Mouse (Mus musculus): ENCODE measurements around the gene Olfr1167. TPM values are rescaled to one million over a fixed set of nuclear protein-coding genes. Genes with fewer than 3 reads are reported as not detected.
"Not testable (repeated sequence)": the region's sequence is repeated elsewhere in the genome, so short reads cannot be mapped to it uniquely, and the experiment has no call there.

The Olfr1167 gene
- not detected in 2 replicates for polyA plus RNA-seq (2012; ENCODE audit: insufficient read depth, low replicate concordance)

DNA sequence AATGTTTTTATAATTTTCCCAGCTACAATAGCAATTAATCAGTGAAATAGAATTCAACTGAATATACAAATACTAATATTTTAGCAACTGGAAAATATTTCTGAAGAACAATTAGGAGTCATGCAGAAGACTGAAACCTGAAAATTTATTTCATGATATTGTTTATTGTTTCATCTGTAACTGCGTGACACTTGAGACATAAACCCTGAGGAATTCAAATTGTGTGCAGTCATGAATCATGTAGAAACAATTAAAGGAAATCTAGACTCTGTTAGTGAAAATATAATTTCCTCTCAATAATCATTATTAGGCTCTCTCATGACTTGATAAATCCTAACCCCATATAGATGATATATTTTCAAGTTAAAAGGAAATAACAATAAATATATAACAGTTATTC, at the start of gene Olfr1167:
TSS of gene Olfr1167 (minus strand) at position 101 of the 400 bp plus-strand sequence.
- H3K36me3 ChIP-seq (replicated peaks; ENCODE audit: low read length); H3K4me3 ChIP-seq (replicated peaks); H3K27me3 ChIP-seq (replicated peaks); H3K4me1 ChIP-seq; H3K9me3 ChIP-seq: not testable (repeated sequence)

DNA sequence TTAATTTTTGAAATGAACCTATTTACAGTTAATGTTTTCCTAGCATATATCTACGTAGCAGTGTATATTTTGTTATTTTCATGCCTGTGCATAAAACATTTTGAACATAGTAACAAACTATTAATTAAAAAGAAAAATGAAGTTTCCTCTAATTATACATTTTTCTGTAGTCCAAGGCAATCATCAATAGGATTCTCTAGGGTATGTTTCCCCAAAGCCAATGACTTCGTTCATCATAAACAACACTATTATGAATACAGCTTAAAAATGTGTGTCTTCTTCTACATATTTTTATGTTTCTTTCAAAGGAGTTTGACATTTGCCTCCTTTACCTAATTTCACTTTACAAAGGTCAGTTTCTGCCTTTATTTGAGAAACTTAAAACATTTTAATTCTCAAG, 26.6 kb upstream of the Olfr1167 start, which contains the start of gene Olfr1168:
TSS of gene Olfr1168 (plus strand) at position 301 of the 400 bp plus-strand sequence.
- Histone ChIP-seq H3K36me3 (replicated peaks; ENCODE audit: low read length) (no peaks in the 10 kb centered on the region), H3K4me1 (no peaks in the 10 kb centered on the region), H3K4me3 (replicated peaks) (no peak within 1 kb of the TSS), H3K27me3 (replicated peaks) (no peaks in the 10 kb centered on the region), H3K9me3 (no peaks in the 10 kb centered on the region)
- no peak for TF ChIP-seq FLI1 (IDR thresholded peaks at IDR 0.05; ENCODE audit: low read length)
- TF ChIP-seq GATA1 (IDR thresholded peaks at IDR 0.05; ENCODE audit: borderline replicate concordance, low read length) = no peak

DNA sequence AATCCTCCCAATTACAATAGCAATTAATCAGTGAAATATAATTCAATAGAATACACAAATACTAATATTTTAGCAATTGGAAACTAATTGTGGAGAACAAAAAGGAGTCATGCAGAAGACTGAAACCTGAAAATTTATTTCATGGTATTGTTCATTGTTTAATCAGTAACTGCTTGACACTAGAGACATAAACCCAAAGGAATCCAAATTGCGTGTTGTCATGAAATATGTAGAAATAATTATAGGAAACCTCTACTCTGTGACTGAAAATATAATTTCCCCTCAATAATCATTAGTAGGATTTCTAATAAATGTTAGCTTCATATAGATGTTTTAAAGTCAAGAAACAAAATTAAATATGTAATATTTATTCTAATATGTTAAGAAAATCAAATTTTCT, 26.8 kb downstream of the Olfr1167 start, which contains the start of gene Olfr1166:
TSS of gene Olfr1166 (minus strand) at position 101 of the 400 bp plus-strand sequence.
- H3K4me1 ChIP-seq = no peaks in the 10 kb centered on the region
- no peaks in the 10 kb centered on the region for H3K27me3 ChIP-seq (replicated peaks)
- no peak within 1 kb of the TSS for H3K4me3 ChIP-seq (replicated peaks)
- H3K9me3 ChIP-seq = no peaks in the 10 kb centered on the region
- TF ChIP-seq GATA1 (IDR thresholded peaks at IDR 0.05; ENCODE audit: borderline replicate concordance, low read length) = no peak
- no peak for TF ChIP-seq FLI1 (IDR thresholded peaks at IDR 0.05; ENCODE audit: low read length)
- no peaks in the 10 kb centered on the region for H3K36me3 ChIP-seq (replicated peaks; ENCODE audit: low read length)

Other genes starting within 250 kb of the Olfr1167 start
- not detected in 2 replicates for gene Olfr1155, start 210.1 kb downstream of the Olfr1167 start, polyA plus RNA-seq (2012; ENCODE audit: insufficient read depth, low replicate concordance)
- gene Olfr1156, start 202.1 kb downstream of the Olfr1167 start, polyA plus RNA-seq (2012; ENCODE audit: insufficient read depth, low replicate concordance) = not detected in 2 replicates
- not detected in 2 replicates for gene Olfr1157, start 186.9 kb downstream of the Olfr1167 start, polyA plus RNA-seq (2012; ENCODE audit: insufficient read depth, low replicate concordance)
- gene Olfr74, start 180.5 kb downstream of the Olfr1167 start, polyA plus RNA-seq (2012; ENCODE audit: insufficient read depth, low replicate concordance) = not detected in 2 replicates
- not detected in 2 replicates for gene Olfr1158, start 165.1 kb downstream of the Olfr1167 start, polyA plus RNA-seq (2012; ENCODE audit: insufficient read depth, low replicate concordance)
- gene Olfr1160, start 146.9 kb downstream of the Olfr1167 start, polyA plus RNA-seq (2012; ENCODE audit: insufficient read depth, low replicate concordance) = not detected in 2 replicates
- not detected in 2 replicates for gene Olfr1161, start 132.4 kb downstream of the Olfr1167 start, polyA plus RNA-seq (2012; ENCODE audit: insufficient read depth, low replicate concordance)
- gene Olfr73, start 117.5 kb downstream of the Olfr1167 start, polyA plus RNA-seq (2012; ENCODE audit: insufficient read depth, low replicate concordance) = not detected in 2 replicates
- gene Olfr1162, start 104.1 kb downstream of the Olfr1167 start, polyA plus RNA-seq (2012; ENCODE audit: insufficient read depth, low replicate concordance) = not detected in 2 replicates
- not detected in 2 replicates for gene Olfr1163, start 83.4 kb downstream of the Olfr1167 start, polyA plus RNA-seq (2012; ENCODE audit: insufficient read depth, low replicate concordance)
- not detected in 2 replicates for gene Olfr1164, start 61.2 kb downstream of the Olfr1167 start, polyA plus RNA-seq (2012; ENCODE audit: insufficient read depth, low replicate concordance)
- not detected in 2 replicates for gene Olfr1166, start 26.9 kb downstream of the Olfr1167 start, polyA plus RNA-seq (2012; ENCODE audit: insufficient read depth, low replicate concordance)
- gene Olfr1168, start 26.7 kb upstream of the Olfr1167 start, polyA plus RNA-seq (2012; ENCODE audit: insufficient read depth, low replicate concordance) = not detected in 2 replicates
- not detected in 2 replicates for gene Olfr1170, start 73.1 kb upstream of the Olfr1167 start, polyA plus RNA-seq (2012; ENCODE audit: insufficient read depth, low replicate concordance)
- not detected in 2 replicates for gene Olfr1173, start 124.7 kb upstream of the Olfr1167 start, polyA plus RNA-seq (2012; ENCODE audit: insufficient read depth, low replicate concordance)
- not detected in 2 replicates for gene Olfr1174-ps, start 159.9 kb upstream of the Olfr1167 start, polyA plus RNA-seq (2012; ENCODE audit: insufficient read depth, low replicate concordance)
- gene Olfr1175-ps, start 172.0 kb upstream of the Olfr1167 start, polyA plus RNA-seq (2012; ENCODE audit: insufficient read depth, low replicate concordance) = not detected in 2 replicates
- not detected in 2 replicates for gene Olfr1176, start 181.5 kb upstream of the Olfr1167 start, polyA plus RNA-seq (2012; ENCODE audit: insufficient read depth, low replicate concordance)
- gene Olfr1177-ps, start 191.3 kb upstream of the Olfr1167 start, polyA plus RNA-seq (2012; ENCODE audit: insufficient read depth, low replicate concordance) = not detected in 2 replicates
- gene Olfr1178, start 231.9 kb upstream of the Olfr1167 start, polyA plus RNA-seq (2012; ENCODE audit: insufficient read depth, low replicate concordance) = 0.45 TPM in 1 of 2 replicates, not detected in the other

Measured in megakaryocyte, embryonic 14.5 days (primary cell).